Mouse (Mus musculus) stomach, adult 2 months (tissue): ENCODE results near the gene Zfp335. TPM values are rescaled to one million over a fixed set of nuclear protein-coding genes. Genes with fewer than 3 reads are reported as not detected.

Source experiments
- polyA plus RNA-seq: library from polyadenylated mRNA; depleted of rRNA; stranded (reverse); fragments of >200 nt; gene quantifications from 2 replicates; pipeline ENCODE4 v1.2.3, GENCODE M21; 2012; rRNA removed

Zfp335 gene
- polyA plus RNA-seq, result 16.7 and 17.1 TPM in 2 replicates

GRCm38 (mm10) chr2:164911086-164912048, at the start of gene Zfp335:
Zfp335 (minus strand) TSS chr2:164911757.

GRCm38 (mm10) chr2:164960716-164961441, 49.3 kb upstream of the Zfp335 start, which contains the start of gene Slc12a5:
Slc12a5 (plus strand) TSS chr2:164960802.

GRCm38 (mm10) chr2:164940140-164940830, 28.7 kb upstream of the Zfp335 start, which contains the start of gene Mmp9:
Mmp9 (plus strand) TSS chr2:164940780.

GRCm38 (mm10) chr2:164879228-164879567, 32.4 kb downstream of the Zfp335 start, which contains the start of gene Pcif1:
Pcif1 (plus strand) TSS chr2:164879304.

GRCm38 (mm10) chr2:164857101-164857821, 54.3 kb downstream of the Zfp335 start, which contains the start of gene Pltp:
Pltp (minus strand) TSS chr2:164857711.

Other genes starting within 250 kb of the Zfp335 start
- gene Wfdc11, start 237.7 kb downstream of the Zfp335 start, polyA plus RNA-seq, result not detected in 2 replicates
- gene Wfdc13, start 226.7 kb downstream of the Zfp335 start, polyA plus RNA-seq, result 0.75 and 2.0 TPM in 2 replicates
- gene Spint4, start 213.3 kb downstream of the Zfp335 start, polyA plus RNA-seq, result 0.20 TPM in 1 of 2 replicates, not detected in the other
- gene Spint5, start 196.5 kb downstream of the Zfp335 start, polyA plus RNA-seq, result not detected in 2 replicates
- gene Wfdc3, start 165.8 kb downstream of the Zfp335 start, polyA plus RNA-seq, result 0.22 TPM in 1 of 2 replicates, not detected in the other
- 9.0 and 25.3 TPM in 2 replicates for gene Dnttip1, start 165.8 kb downstream of the Zfp335 start, polyA plus RNA-seq
- gene Ube2c, start 141.9 kb downstream of the Zfp335 start, polyA plus RNA-seq, result 31.9 and 34.3 TPM in 2 replicates
- gene Tnnc2, start 131.8 kb downstream of the Zfp335 start, polyA plus RNA-seq, result 33.7 and 34.0 TPM in 2 replicates
- 15.0 and 20.3 TPM in 2 replicates for gene Snx21, start 125.9 kb downstream of the Zfp335 start, polyA plus RNA-seq
- 37.1 and 48.4 TPM in 2 replicates for gene Acot8, start 106.9 kb downstream of the Zfp335 start, polyA plus RNA-seq
- 0.58 and 1.1 TPM in 2 replicates for gene Zswim3, start 106.7 kb downstream of the Zfp335 start, polyA plus RNA-seq
- gene Zswim1, start 89.1 kb downstream of the Zfp335 start, polyA plus RNA-seq, result 8.0 and 8.1 TPM in 2 replicates
- not detected in 2 replicates for gene Spata25, start 83.2 kb downstream of the Zfp335 start, polyA plus RNA-seq
- gene Ctsa, start 78.9 kb downstream of the Zfp335 start, polyA plus RNA-seq, result 97.4 and 104 TPM in 2 replicates
- 3.4 and 4.2 TPM in 2 replicates for gene Neurl2, start 78.3 kb downstream of the Zfp335 start, polyA plus RNA-seq
- gene Pltp, start 54.0 kb downstream of the Zfp335 start, polyA plus RNA-seq, result 43.0 and 47.2 TPM in 2 replicates
- 30.9 and 37.6 TPM in 2 replicates for gene Pcif1, start 32.5 kb downstream of the Zfp335 start, polyA plus RNA-seq
- gene Mmp9, start 29.0 kb upstream of the Zfp335 start, polyA plus RNA-seq, result 1.9 and 3.6 TPM in 2 replicates
- 0.30 and 0.47 TPM in 2 replicates for gene Slc12a5, start 49.0 kb upstream of the Zfp335 start, polyA plus RNA-seq
- 9.8 and 12.4 TPM in 2 replicates for gene Ncoa5, start 123.1 kb upstream of the Zfp335 start, polyA plus RNA-seq
- 1.3 and 1.6 TPM in 2 replicates for gene Cd40, start 143.9 kb upstream of the Zfp335 start, polyA plus RNA-seq
- not detected in 2 replicates for gene 1700025C18Rik, start 179.0 kb upstream of the Zfp335 start, polyA plus RNA-seq